Mouse (Mus musculus): ENCODE measurements around the gene Qdpr. TPM values are rescaled to one million over a fixed set of nuclear protein-coding genes. Genes with fewer than 3 reads are reported as not detected.

Qdpr gene
- polyA plus RNA-seq, 1 experiment from 2014 or later = 91.3 TPM

DNA sequence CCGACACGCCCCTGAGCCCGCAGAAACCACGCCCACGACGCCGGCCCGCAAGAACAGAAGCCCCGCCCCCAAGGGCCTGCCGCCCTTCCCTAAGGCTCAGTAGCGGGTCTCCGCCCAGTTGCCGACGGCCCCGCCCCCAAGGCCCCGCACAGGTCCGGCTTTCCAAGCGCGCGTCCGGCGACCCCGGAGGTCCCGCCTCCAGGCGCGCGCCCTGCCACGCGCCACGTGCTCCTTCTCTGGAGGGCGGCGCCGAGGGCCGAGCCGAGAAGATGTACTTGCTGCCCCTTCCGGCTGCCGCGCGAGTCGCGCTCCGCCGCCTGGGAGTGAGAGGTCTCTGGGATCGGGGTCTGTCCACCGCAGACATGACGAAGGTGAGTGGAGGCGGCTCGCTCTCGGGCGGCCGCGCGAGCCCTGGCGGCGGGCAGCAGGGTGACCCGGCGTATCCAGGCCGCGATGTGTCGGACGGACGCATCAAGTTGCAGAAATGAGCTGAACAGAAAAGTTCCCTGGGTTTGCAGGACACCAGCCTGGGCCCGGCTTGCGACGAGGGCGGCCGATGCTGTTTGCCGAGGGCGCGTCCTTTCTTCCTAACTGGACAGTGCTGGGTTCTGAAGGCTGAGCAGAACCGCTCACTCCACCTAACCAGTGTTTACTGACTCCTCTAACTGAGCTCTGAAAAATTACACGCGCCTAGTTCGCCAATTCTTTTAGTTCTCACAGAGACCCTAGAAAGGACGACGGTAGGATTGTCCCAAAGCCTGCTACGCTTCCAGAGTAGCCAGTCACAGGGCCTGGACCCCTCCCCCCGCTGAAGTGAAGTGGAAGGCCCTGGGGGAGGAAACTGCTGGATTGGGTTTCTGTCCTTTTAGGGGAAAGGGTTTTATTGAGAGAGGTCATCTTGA, 43.4 kb upstream of the Qdpr start, which contains the start of gene Lap3:
Lap3 (plus strand) TSS at position 184 of the 902 bp plus-strand sequence.
- Histone ChIP-seq H3K9ac (ENCODE audit: low read length) (peak within 1 kb of the TSS; percentile 74), H3K36me3 (ENCODE audit: control insufficient read depth, insufficient read depth, low read length) (peaks cover 2% of the 10 kb centered on the region; the same call in 1 of the 2 replicates), H3K4me1 (ENCODE audit: control insufficient read depth, insufficient read depth, low read length) (peaks cover 2% of the 10 kb centered on the region; the same call in 1 of the 2 replicates), H3K27ac (ENCODE audit: low read depth, low read length) (no peak within 1 kb of the TSS), H3K4me3 (ENCODE audit: low read depth, low read length) (peak within 1 kb of the TSS; percentile 64), H3K4me2 (ENCODE audit: low read length) (peak within 1 kb of the TSS; percentile 73), H3K9me3 (replicated peaks; ENCODE audit: control insufficient read depth, low read length) (no peaks in the 10 kb centered on the region), H3K27me3 (replicated peaks; ENCODE audit: control insufficient read depth, insufficient read depth, low read length) (no peaks in the 10 kb centered on the region)
- DNase-seq (ENCODE audit: low spot score) = peak; percentile 96
- peak; percentile 96 for ATAC-seq
- WGBS = under 1% methylated on average over 78 of the region's 78 CpGs

DNA sequence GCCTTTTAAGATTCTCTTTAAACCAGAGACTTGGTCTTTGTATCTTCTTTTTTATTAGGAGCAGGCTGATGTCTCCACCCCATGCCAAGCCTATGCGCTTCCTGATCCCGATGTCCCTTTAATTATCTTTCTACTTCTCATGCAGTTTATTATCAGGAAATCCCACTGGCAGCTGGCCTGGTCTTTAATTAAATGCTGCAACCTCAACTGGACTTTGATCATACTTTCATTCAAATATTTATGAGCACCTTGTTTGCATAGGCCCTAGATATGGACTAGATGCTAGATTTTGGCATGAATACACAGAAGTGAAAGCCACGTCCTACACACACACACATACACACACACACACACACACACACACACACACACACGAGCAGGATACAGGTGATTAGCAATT, 41.7 kb upstream of the Qdpr start:
- no peaks in the 10 kb centered on the region for H3K9me3 ChIP-seq (replicated peaks; ENCODE audit: control insufficient read depth, low read length)
- H3K4me3 ChIP-seq (ENCODE audit: low read depth, low read length) = no peak overlapping the region
- no peak overlapping the region for H3K9ac ChIP-seq (ENCODE audit: low read length)
- no peak for DNase-seq (ENCODE audit: low spot score)
- no peak overlapping the region for H3K27ac ChIP-seq (ENCODE audit: low read depth, low read length)
- no peak for ATAC-seq
- no peaks in the 10 kb centered on the region for H3K36me3 ChIP-seq (ENCODE audit: control insufficient read depth, insufficient read depth, low read length)
- H3K27me3 ChIP-seq (replicated peaks; ENCODE audit: control insufficient read depth, insufficient read depth, low read length) = no peaks in the 10 kb centered on the region
- WGBS = 50% methylated on average over 4 of the region's 4 CpGs
- no peak overlapping the region for H3K4me2 ChIP-seq (ENCODE audit: low read length)
- peaks cover 2% of the 10 kb centered on the region; the same call in 1 of the 2 replicates for H3K4me1 ChIP-seq (ENCODE audit: control insufficient read depth, insufficient read depth, low read length)

DNA sequence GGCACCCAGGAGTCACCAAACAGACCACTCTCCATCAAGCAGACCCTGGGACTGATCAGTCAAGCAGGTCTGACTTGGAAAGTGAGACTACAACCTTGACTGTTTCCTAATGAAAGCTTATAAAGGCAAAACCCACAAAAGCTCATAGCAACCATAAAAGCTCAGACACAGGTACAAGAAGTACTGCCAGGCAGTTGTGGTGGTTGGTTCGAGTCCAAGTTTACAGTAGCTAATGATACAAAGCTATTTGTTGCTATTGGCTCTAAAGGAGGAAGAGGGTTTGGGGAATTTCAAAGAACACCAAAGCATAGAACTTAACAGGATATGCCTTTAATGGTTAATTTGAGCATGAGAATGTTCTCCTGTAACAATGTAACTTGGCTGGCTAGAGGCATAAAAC, 33.6 kb upstream of the Qdpr start:
- 80% methylated on average over 1 of the region's 1 CpGs for WGBS
- no peak overlapping the region for H3K27ac ChIP-seq (ENCODE audit: low read depth, low read length)

DNA sequence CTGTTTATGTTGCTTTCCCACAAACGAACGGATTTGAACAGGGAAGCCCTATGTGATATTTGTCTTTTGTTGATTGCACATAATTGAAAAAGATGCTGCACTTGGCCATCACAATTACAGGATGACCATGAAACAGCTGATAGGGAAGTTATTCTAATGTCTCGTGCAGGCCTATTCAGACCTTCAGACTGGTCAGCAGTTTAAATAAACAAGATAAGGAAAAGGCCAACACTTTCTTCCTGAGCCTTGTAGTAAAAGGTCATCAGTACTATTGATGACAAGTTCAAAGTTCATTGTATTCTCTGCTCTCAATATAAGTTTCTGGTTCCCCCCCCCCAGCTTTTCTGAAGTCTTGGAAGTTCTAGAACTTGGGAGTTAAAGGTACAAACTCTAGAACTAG, 32.6 kb upstream of the Qdpr start:
- 86% methylated on average over 3 of the region's 3 CpGs for WGBS
- Histone ChIP-seq H3K27ac (ENCODE audit: low read depth, low read length) (no peak overlapping the region), H3K9ac (ENCODE audit: low read length) (no peak overlapping the region), H3K27me3 (replicated peaks; ENCODE audit: control insufficient read depth, insufficient read depth, low read length) (no peaks in the 10 kb centered on the region), H3K4me1 (ENCODE audit: control insufficient read depth, insufficient read depth, low read length) (no peaks in the 10 kb centered on the region), H3K9me3 (replicated peaks; ENCODE audit: control insufficient read depth, low read length) (no peaks in the 10 kb centered on the region), H3K4me2 (ENCODE audit: low read length) (no peak overlapping the region), H3K4me3 (ENCODE audit: low read depth, low read length) (no peak overlapping the region), H3K36me3 (ENCODE audit: control insufficient read depth, insufficient read depth, low read length) (no peaks in the 10 kb centered on the region)
- no peak for DNase-seq (ENCODE audit: low spot score)
- ATAC-seq = no peak

More for the DNA sequence above, 33.6 kb upstream of the Qdpr start:
- Histone ChIP-seq H3K4me1 (ENCODE audit: control insufficient read depth, insufficient read depth, low read length) (no peaks in the 10 kb centered on the region), H3K4me2 (ENCODE audit: low read length) (no peak overlapping the region), H3K27me3 (replicated peaks; ENCODE audit: control insufficient read depth, insufficient read depth, low read length) (no peaks in the 10 kb centered on the region), H3K4me3 (ENCODE audit: low read depth, low read length) (no peak overlapping the region), H3K36me3 (ENCODE audit: control insufficient read depth, insufficient read depth, low read length) (no peaks in the 10 kb centered on the region), H3K9me3 (replicated peaks; ENCODE audit: control insufficient read depth, low read length) (no peaks in the 10 kb centered on the region), H3K9ac (ENCODE audit: low read length) (no peak overlapping the region)
- no peak for ATAC-seq
- DNase-seq (ENCODE audit: low spot score) = no peak

DNA sequence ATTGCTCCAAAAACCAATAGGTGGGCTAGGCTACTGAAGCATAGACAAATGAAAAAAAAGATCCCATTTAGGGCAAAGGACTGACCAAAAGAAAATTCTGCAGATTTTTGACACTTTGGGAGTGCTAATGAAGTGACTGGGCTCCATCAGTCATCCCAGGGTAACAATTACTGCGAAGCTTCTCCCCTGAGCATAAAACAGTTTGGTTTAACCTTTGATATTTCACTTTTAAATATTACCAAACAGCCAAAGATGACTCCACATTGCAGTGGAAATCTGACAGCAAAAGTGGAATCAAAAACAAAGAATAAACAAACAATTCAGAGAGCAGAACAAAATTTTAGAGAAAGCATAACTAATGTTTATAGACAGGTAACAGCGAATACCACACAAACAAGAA, 31.1 kb upstream of the Qdpr start:
- ATAC-seq (no peak), DNase-seq (ENCODE audit: low spot score) (no peak)
- Histone ChIP-seq H3K27me3 (replicated peaks; ENCODE audit: control insufficient read depth, insufficient read depth, low read length) (no peaks in the 10 kb centered on the region), H3K36me3 (ENCODE audit: control insufficient read depth, insufficient read depth, low read length) (no peaks in the 10 kb centered on the region), H3K9ac (ENCODE audit: low read length) (no peak overlapping the region), H3K9me3 (replicated peaks; ENCODE audit: control insufficient read depth, low read length) (no peaks in the 10 kb centered on the region), H3K4me3 (ENCODE audit: low read depth, low read length) (no peak overlapping the region), H3K4me2 (ENCODE audit: low read length) (no peak overlapping the region), H3K4me1 (ENCODE audit: control insufficient read depth, insufficient read depth, low read length) (peaks cover 2% of the 10 kb centered on the region; the same call in 1 of the 2 replicates), H3K27ac (ENCODE audit: low read depth, low read length) (no peak overlapping the region)
- WGBS = 95% methylated on average over 2 of the region's 2 CpGs

DNA sequence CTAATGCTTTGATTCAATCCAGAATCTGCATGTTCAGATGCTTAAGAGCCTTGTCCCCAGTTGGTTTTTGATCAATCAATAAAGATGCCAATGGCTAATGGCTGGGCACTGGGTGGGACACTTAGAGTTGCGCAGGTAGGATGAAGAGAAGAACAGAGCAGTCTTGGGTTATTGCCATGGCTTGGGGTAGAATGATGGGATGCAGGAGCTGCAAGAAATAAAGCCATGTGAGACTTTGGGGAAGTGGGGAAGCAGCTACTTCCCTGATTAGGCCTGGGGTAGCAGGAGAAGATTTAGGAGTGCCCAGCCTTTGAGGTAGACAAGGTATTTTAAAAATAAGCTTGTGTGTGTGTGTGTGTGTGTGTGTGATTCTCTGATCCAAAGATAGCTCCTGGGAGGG, 30.0 kb upstream of the Qdpr start:
- Histone ChIP-seq H3K9ac (ENCODE audit: low read length) (no peak overlapping the region), H3K9me3 (replicated peaks; ENCODE audit: control insufficient read depth, low read length) (no peaks in the 10 kb centered on the region), H3K36me3 (ENCODE audit: control insufficient read depth, insufficient read depth, low read length) (no peaks in the 10 kb centered on the region), H3K4me3 (ENCODE audit: low read depth, low read length) (no peak overlapping the region), H3K27me3 (replicated peaks; ENCODE audit: control insufficient read depth, insufficient read depth, low read length) (no peaks in the 10 kb centered on the region), H3K27ac (ENCODE audit: low read depth, low read length) (no peak overlapping the region), H3K4me1 (ENCODE audit: control insufficient read depth, insufficient read depth, low read length) (peaks cover 4% of the 10 kb centered on the region; the same call in 1 of the 2 replicates), H3K4me2 (ENCODE audit: low read length) (no peak overlapping the region)
- no peak for DNase-seq (ENCODE audit: low spot score)
- ATAC-seq = no peak
- 95% methylated on average over 1 of the region's 1 CpGs for WGBS

DNA sequence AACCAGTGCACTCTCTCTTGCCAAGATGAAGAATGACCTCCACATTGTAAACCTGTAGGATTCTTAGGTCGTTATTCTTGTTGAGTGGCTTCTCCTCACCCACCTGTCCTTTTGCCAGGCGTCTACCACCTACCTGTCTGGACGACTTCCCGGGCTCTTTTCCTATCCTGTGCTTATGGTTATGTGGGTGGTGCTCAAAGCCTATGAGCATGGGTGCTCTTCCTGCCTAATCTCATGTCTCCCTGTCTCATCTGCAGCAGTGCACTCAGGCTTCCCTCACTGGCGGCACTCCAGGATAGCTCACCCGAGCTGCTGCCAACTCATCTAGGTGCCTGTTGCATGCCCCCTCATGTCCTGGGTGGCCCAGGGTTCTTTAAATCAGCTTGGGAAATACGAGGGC, 27.6 kb upstream of the Qdpr start:
- Histone ChIP-seq H3K27ac (ENCODE audit: low read depth, low read length) (no peak overlapping the region), H3K36me3 (ENCODE audit: control insufficient read depth, insufficient read depth, low read length) (no peaks in the 10 kb centered on the region), H3K9ac (ENCODE audit: low read length) (no peak overlapping the region), H3K4me1 (ENCODE audit: control insufficient read depth, insufficient read depth, low read length) (peaks cover 4% of the 10 kb centered on the region; the same call in 1 of the 2 replicates), H3K4me3 (ENCODE audit: low read depth, low read length) (no peak overlapping the region), H3K4me2 (ENCODE audit: low read length) (no peak overlapping the region), H3K27me3 (replicated peaks; ENCODE audit: control insufficient read depth, insufficient read depth, low read length) (no peaks in the 10 kb centered on the region), H3K9me3 (replicated peaks; ENCODE audit: control insufficient read depth, low read length) (no peaks in the 10 kb centered on the region)
- WGBS = 84% methylated on average over 7 of the region's 7 CpGs
- ATAC-seq = no peak
- DNase-seq (ENCODE audit: low spot score) = no peak

DNA sequence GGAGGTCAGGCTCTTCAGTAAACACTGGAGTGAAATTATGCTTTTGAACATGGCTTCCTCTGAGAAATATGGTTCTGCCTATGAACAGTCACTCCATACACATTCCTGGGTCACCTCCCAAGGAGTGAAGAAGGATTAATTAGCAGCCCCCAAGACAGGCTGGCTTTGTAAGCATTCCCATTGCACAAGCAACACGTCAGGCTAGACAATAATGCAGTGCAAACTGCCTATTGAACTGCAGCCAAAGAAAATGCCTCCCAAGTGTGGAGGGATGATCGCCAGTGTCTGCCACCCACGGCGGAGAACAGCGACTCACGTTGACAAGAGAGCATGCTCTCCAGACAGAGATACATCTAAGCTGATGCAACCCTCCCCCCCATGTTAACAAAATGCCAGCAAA, 26.3 kb upstream of the Qdpr start:
- H3K9me3 ChIP-seq (replicated peaks; ENCODE audit: control insufficient read depth, low read length) = no peaks in the 10 kb centered on the region
- DNase-seq (ENCODE audit: low spot score) = peak; percentile 77
- ATAC-seq = peak; percentile 43; the same call in 1 of the 2 replicates

DNA sequence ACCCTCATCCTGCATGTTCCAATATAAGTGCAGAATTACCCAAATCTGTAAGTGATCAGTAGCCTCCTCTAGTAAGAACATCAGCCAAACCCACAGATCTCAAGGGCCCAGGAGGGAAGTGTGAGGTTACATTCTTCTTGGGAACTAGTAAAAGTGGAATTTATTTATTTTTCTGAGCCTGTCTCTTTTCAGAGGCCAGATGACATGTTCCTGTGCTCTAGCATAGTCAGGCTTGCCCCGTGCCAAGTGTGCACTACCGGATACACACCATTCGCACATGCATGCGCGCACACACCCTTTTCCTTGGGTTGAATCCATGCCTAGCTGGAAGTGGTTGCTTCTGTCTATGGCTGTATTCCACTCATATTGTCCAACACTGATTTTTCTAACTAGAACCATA, 25.7 kb upstream of the Qdpr start:
- Histone ChIP-seq H3K27me3 (replicated peaks; ENCODE audit: control insufficient read depth, insufficient read depth, low read length) (no peaks in the 10 kb centered on the region), H3K4me2 (ENCODE audit: low read length) (no peak overlapping the region), H3K4me3 (ENCODE audit: low read depth, low read length) (no peak overlapping the region), H3K27ac (ENCODE audit: low read depth, low read length) (no peak overlapping the region), H3K4me1 (ENCODE audit: control insufficient read depth, insufficient read depth, low read length) (peaks cover 4% of the 10 kb centered on the region; the same call in 1 of the 2 replicates), H3K36me3 (ENCODE audit: control insufficient read depth, insufficient read depth, low read length) (no peaks in the 10 kb centered on the region), H3K9me3 (replicated peaks; ENCODE audit: control insufficient read depth, low read length) (no peaks in the 10 kb centered on the region), H3K9ac (ENCODE audit: low read length) (no peak overlapping the region)
- no peak for ATAC-seq
- no peak for DNase-seq (ENCODE audit: low spot score)
- WGBS = 73% methylated on average over 5 of the region's 5 CpGs

More for the DNA sequence above, 26.3 kb upstream of the Qdpr start:
- Histone ChIP-seq H3K27me3 (replicated peaks; ENCODE audit: control insufficient read depth, insufficient read depth, low read length) (no peaks in the 10 kb centered on the region), H3K9ac (ENCODE audit: low read length) (no peak overlapping the region), H3K27ac (ENCODE audit: low read depth, low read length) (no peak overlapping the region), H3K4me2 (ENCODE audit: low read length) (peak overlapping the region; percentile 3; the same call in 1 of the 2 replicates), H3K4me3 (ENCODE audit: low read depth, low read length) (no peak overlapping the region), H3K4me1 (ENCODE audit: control insufficient read depth, insufficient read depth, low read length) (peaks cover 4% of the 10 kb centered on the region; the same call in 1 of the 2 replicates), H3K36me3 (ENCODE audit: control insufficient read depth, insufficient read depth, low read length) (no peaks in the 10 kb centered on the region)
- WGBS = 8% methylated on average over 6 of the region's 6 CpGs

Measured in forebrain, embryonic 14.5 days (tissue).